ENCODE assay signal across 8 mouse cellular contexts in the genomic region with DNA sequence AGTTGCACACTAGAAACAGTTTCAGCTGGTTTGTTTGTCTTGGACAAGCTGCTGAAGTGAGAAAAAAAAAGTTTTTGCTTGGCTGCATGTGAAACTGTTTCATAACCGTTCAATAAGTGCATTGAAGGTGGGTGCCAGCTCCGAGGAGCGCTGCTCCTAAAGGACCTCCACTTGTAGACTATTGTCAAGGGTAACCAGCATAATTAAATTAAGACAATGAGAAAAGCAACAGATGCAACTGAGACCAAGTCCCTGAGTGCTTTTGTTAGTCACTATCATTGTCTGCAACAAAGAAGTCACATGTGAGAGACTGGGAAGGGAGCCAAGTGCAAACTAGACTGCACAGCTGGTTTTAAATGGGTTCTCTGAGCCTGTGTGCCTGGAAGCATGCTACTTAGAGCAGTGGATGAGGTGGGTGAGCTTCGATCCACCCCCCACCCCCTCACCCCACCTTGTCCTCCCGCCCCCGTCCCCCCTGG.
A peak's percentile ranks its signal among the peaks of the same experiment; 100 is the strongest.
DNase-seq lines count a peak whose midpoint lies in the region; ATAC-seq and TF ChIP-seq lines count a peak whose summit lies in the region.
"Had no signal": no experiment of that assay in that cellular context is flagged by ENCODE, and none has a peak within 500 bp of the region (broad histone marks: within the 10 kb centered on the region; RNA-seq: fewer than 3 reads in every experiment).

No protein-coding gene starts in this region.

- no peak overlapping the region for H3K9ac ChIP-seq in midbrain, embryonic 16.5 days (ENCODE audit: low read depth, low read length)

- no peaks in the 10 kb centered on the region for H3K9me3 ChIP-seq in midbrain, embryonic 16.5 days (replicated peaks; ENCODE audit: control insufficient read depth, low read length, poor library complexity, severe bottlenecking)

- no peak overlapping the region for H3K27ac ChIP-seq in midbrain, embryonic 16.5 days (ENCODE audit: low read length)

- no peak for TF ChIP-seq POLR2A in brain, embryonic 14.5 days (IDR thresholded peaks at IDR 0.05; ENCODE audit: borderline replicate concordance, extremely low read depth, insufficient read depth, insufficient read length, poor library complexity, severe bottlenecking)

- H3K36me3 ChIP-seq in midbrain, embryonic 16.5 days (ENCODE audit: control insufficient read depth, insufficient read depth, low read length): no peaks in the 10 kb centered on the region

- 8% methylated on average over 6 of the region's 6 CpGs for WGBS in midbrain, embryonic 16.5 days

- no peak overlapping the region for H3K4me2 ChIP-seq in midbrain, embryonic 16.5 days (ENCODE audit: low read length)

- DNase-seq in R1 (ENCODE audit: low read depth, low spot score): peak; percentile 94
- DNase-seq in brain, embryonic 14.5 days (ENCODE audit: low read depth): peak; percentile 96
- DNase-seq in gonadal fat pad, adult 2 months (ENCODE audit: low read depth): peak; percentile 28
- DNase-seq in kidney, adult 11 months: peak; percentile 61
- peak; percentile 45 to 53 for DNase-seq in left cerebral cortex, postnatal 10 days (ENCODE audit: extremely low spot score in 1 of 2, low spot score in 2 of 2)

- peak; percentile 84 for ATAC-seq in midbrain, embryonic 16.5 days
- no peak for ATAC-seq in granulocyte monocyte progenitor cell, adult 5-6 weeks (replicated peaks; ENCODE audit: poor library complexity, severe bottlenecking)

- no peak overlapping the region for H3K4me3 ChIP-seq in midbrain, embryonic 16.5 days (ENCODE audit: low read depth, low read length)
- H3K4me3 ChIP-seq: erythroblast, embryonic 14.5 days had no signal

- no peaks in the 10 kb centered on the region for H3K27me3 ChIP-seq in midbrain, embryonic 16.5 days (ENCODE audit: control insufficient read depth, insufficient read depth, low read depth, low read length)

- peaks cover 8% of the 10 kb centered on the region for H3K4me1 ChIP-seq in midbrain, embryonic 16.5 days (ENCODE audit: control insufficient read depth, insufficient read depth, low read length)

- TF ChIP-seq CTCF in brain, embryonic 14.5 days (IDR thresholded peaks at IDR 0.05; ENCODE audit: borderline replicate concordance, extremely low read depth, insufficient read depth, insufficient read length): no peak

- intact Hi-C loops in left cerebral cortex, postnatal 10 days (cut with DNase I): no loop called here

Comparison
In these comparisons a context has a peak if more than half of its experiments do, and no peak if none do; other contexts are left out.
1. DNase-seq: peak in every context shown above with its lines; median percentile 96 in brain, embryonic 14.5 days; 94 in R1; 61 in kidney, adult 11 months; 49 in left cerebral cortex, postnatal 10 days; 28 in gonadal fat pad, adult 2 months.